Mouse (Mus musculus) megakaryocyte progenitor cell, adult 5-6 weeks (primary cell): ENCODE measurements around the gene Sgms1. TPM values are rescaled to one million over a fixed set of nuclear protein-coding genes. Genes with fewer than 3 reads are reported as not detected.

ENCODE experiments used
- ATAC-seq: replicated peaks from 2 replicates; pipeline ENCODE4 v1.8.0; 2016; ENCODE audit warnings: mild to moderate bottlenecking, moderate TSS enrichment, inconsistent platforms; ENCODE audit not compliant: poor library complexity
- total RNA-seq, 2 experiments: library from RNA; stranded (forward) in 1 of 2; stranded (reverse) in 1 of 2; fragments of 157-497, 149-512 nt in 1 of 2; fragments of 200-1000 nt in 1 of 2; gene quantifications; 2 replicates each; pipeline versions ENCODE4 v1.2.3 to v1.2.4; 2015 to 2017

Gene Sgms1
- total RNA-seq, 2 experiments from 2014 or later, result 21.5 to 24.8 TPM

DNA sequence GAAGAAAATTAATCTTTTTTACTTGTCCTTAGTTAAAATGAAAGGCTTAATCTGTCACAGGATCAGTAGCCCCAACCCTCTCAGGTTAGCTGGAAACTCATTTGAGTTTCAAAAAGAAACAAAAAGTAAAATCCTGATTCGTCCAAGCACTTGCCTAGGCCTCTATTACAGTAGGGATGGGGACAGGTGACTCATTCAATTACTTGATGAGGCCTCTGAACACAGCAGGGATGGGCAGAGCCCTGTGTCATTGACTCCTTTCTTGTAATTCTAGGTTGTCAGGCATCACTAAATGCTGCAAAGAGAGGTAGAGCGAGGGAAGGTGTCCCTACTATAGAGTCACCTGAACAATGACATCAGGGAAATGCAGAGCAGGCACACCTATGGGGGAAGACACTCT lies 115.4 kb downstream of the Sgms1 start:
- ATAC-seq, result no peak

DNA sequence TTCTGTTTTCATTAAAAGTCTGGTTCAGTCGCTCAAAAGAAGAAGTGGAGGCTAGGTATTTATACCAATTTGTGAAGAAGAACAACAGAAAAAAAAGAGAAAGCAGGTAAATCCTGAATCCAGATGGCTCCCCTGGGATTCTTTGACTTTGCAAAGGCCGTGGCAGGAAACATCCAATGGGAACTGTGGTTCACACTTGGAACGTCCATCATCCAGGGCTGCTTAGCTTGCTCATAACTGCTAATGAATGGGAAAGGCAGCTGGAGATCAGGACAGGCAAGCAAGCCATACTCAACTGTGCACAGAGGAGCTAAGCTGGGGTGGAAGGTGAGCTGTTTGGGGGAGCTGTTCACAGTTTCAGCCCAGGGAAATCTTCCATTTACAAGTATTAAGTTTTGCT lies 115.8 kb downstream of the Sgms1 start:
- no peak for ATAC-seq

DNA sequence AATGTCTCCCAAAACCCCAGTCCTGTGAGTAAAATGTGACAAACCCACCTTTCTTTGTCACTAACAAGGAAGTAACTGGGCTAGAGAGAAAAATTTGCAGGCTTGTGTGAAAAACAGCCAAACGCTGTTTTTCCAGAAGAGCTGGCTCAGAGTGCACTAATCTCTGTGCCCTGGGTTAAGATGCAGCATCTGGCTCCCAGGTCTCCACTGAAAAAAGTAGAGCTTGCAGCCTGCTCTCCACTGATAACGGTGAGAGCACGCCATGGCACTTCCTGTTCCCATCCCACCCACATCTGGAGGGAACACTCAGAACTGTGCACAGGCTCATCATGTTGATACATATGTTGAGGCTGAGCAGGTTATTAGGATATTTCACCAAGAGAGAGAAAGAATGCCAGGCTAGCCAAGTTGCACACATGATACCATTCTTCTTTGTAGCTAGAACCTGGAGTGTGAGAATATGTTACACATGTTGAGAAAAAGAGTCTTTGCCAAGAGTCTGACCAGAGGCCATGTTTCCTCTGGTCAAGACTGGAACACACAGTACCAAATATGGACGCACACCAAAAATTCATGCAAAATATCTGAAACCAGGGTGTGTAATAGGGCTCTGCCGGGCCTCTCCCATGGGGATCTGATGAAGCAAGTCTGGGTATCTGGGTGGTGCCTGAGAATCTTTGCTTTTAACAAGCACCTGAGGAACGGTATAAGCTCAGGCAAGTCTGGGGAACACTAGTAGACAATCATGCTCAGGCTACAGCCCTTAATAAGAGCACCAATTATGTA lies 116.8 kb downstream of the Sgms1 start:
- ATAC-seq, result peak; percentile 83

DNA sequence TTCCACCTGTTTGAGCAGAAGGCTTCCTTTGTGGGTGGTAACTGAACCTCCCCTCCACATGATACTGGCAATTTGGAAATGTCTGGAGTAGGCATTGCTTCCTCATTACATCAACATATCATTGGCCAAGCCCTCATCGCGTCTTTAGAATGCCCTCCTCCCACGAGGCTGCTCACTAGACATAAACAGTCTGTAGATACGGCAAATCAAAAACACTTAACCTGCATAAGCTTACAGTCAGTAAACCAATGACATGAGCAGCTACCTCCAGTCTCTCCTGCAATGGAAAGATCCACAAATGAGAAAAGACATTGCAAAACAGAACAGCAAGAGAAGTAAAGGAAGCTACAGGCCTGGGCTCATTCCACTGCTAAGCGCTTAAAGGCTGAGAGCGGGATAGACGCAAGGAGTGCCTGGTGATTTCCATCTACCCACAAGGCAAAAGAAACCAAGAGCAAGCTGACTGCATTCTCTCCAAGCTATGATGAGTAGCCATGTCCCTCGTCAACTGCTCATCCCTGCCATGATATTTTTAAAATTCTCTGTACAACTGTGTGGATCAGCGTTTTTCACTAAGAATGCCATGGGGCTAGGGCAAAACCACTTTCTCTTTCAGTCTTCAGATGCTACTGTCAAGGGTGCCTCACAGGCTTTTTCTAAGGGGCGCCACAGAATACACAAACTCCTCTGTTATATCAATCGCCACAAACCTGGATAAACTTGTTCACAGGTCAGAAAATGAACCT lies 117.9 kb downstream of the Sgms1 start:
- ATAC-seq, result peak; percentile 45

DNA sequence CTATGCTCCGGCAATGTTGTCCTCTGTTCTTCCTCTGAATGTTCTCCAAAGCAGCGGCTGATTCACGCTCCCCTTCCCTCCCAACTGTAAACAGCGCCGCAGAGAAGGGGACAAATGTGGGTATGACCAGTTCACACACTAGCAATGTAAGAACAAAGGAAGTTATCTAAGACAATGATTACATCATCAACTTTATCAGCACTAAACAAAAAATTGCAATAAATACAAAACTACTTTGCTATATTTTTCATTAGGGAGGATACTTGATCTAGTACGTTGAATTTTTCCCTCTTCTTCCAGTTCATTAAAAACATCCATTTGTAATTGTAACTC lies 119.7 kb downstream of the Sgms1 start:
- no peak for ATAC-seq

DNA sequence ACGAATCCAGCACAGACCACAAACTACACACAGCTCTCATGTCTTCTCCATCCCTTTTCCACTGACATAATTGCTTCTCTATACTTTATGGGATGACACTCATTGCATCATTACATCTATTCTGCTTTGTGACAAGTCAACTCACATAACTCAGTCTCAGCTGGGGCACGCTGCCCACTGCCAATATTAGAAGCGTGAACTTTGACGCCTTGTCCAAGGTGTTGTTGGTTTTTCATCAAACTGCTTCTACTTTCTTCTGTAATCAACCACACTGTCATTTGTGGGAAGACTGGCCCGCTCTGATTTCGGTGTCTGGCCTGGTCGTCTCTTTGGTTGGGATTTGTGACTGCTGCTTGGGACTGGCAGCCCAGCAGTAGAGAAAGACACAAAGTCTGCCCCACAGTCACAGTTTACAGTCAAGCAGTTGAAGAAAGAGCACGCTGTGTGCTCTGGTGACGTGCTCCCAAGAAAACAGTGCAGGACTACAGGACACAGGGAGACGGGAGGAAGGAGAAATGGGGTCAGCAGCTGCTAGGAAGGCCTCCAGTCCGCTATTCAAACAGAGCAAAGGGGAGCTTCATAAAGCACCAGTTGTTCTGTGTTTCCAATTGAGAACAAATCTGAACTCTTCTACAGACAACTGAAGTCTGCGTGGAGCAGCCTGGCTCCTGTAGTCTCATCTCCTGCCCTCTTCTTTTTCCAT lies 120.2 kb downstream of the Sgms1 start:
- ATAC-seq, result no peak

GRCm38 (mm10) chr19:32268562-32268961 lies 121.0 kb downstream of the Sgms1 start:
- no peak for ATAC-seq

- peak; percentile 74 for ATAC-seq
These were observed 122.9 kb downstream of the Sgms1 start for GRCm38 (mm10) chr19:32266385-32267252.

- ATAC-seq, result peak; percentile 12
These were observed 125.8 kb downstream of the Sgms1 start for GRCm38 (mm10) chr19:32263753-32264152.

- no peak for ATAC-seq
These were observed 126.5 kb downstream of the Sgms1 start for GRCm38 (mm10) chr19:32262805-32263572.

DNA sequence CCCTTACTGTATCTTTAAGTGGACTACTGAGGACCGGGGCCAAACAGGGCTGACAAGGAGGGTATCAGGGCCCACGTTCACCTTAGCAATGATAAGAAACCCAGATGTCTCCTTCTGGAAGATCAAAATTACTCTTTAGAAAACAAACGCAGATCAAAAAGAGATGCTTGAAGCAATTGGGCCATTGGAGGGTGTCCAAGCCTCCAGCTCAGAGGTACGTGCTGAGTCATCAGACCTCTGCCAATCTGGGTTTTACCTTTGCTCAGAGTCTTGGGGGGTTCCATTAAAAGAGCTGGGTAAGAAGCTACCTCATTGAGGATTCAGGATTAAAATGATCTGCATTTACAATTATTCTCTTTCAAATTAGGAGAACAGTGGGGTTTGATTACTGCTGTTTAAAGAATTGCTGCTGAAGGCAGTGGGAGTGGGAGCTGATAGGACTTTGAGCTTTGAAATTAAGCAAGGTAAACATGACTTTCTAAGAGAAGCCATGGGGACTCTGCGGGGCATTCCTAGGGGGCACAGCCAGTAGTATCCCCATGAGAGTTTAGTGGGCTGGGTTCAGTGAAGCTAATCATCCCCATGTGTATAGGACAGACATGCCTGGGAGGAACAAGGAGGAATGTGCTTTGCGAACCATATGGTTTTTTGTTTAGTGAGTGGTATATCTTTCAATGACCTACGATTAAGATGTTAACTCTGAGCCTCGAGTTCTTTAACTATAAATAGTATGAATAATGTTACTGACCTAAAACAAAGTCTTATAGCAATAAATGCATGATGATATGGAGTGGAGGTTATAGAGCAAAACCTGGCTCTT lies 128.4 kb downstream of the Sgms1 start:
- ATAC-seq, result no peak

DNA sequence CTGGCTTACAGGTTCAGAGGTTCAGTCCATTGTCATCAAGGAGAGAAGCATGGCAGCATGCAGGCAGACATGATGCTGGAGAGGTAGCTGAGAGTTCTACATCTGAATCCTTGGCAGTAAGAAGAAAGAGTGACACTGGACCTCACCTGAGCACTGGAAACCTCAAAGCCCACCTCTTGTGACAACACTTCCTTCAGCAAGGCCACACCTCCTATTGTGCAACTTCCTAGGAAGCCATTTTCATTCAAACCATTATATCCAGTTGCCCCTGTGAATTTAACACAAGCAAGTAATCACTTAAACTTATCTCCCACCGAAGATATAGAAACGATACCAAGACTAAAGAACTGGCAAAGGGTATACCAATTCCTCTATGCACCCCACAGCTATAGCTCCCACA lies 129.7 kb downstream of the Sgms1 start:
- no peak for ATAC-seq

DNA sequence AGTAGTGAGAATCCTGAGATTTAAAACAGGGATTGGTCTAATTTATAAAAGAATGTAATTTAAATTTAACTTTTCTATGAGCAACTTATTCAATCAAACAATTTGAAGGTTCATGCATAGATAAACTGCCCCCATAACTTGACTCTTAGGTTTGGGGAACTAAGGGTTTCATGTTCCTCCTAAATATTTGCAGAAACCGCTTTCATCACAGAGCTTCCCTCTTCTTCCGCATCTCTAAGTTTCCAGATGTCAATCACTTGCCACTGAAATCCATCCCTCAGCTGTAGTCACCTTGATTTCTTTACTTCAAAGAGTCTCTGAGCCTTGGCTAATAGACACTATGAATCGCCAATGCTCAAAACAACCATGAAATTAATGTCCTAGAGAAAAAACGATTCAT lies 130.5 kb downstream of the Sgms1 start:
- peak; percentile 39 for ATAC-seq

GRCm38 (mm10) chr19:32258146-32258545 lies 131.4 kb downstream of the Sgms1 start:
- no peak for ATAC-seq

GRCm38 (mm10) chr19:32257616-32258015 lies 131.9 kb downstream of the Sgms1 start:
- ATAC-seq, result no peak

DNA sequence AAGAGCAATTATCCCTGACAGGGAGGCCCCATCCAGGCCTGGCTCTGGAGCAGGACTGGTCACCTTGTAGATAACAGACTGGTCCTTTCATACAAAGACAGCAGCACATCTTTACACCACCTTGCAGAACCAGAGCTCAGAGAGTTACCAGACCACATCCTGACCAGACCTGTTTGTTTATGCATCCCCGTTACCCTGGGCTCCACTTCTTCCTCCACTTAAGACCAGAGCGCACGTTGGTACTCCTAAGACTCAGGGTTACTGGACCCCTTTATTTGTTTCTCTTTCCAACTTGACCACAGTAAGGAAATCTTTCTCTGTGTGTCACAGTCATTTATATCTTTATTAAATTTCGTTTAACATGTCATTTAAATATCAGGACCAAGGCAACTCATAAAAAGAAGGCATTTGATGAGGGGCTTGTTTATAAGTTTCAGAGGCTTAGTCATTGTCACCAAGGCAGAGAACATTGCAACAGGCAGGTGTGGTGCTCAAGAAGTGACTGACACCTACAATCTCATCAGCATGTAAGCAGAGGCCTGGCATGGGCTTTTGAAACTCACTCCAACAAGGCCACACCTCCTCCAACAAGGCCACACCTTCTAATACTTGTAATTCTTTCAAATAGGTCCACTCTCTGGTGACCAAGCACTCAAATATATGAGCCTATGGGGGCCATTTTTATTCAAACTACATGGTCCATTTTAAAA lies 132.7 kb downstream of the Sgms1 start:
- ATAC-seq, result no peak

DNA sequence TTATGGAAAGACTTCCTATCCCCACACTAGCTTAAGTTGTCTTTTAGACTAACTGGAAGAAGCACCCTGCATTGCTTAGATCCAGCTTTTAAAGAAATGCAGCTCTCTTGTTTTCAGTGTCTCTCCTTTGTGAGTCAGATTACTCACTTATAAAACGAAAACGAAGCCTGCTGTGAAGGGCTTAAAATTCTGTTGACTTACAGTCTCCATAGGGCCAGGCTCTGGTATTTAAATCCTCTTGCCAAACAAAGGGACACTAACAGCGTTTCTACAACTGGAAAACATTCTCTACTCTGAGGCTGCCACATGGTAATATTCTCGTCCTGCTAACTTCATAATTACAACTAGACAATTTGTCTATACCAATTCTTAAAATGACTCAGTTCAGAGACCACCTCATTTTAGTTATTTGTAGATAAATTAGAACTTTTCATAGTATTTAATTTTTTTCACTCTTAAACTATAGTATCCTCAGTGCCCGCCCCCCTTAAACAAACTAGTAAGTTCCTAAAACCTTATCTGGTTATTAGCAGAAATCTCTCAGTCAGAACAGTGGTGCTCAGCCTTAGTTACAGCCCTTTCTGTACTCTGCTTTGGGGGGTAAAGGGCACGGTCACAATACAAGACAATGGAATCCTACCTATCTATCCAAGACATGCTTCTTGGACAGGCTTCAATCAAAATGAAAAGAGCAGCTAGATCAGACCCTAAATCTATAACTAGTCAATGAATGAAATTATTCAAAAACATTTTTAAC lies 133.9 kb downstream of the Sgms1 start:
- ATAC-seq, result no peak
